Mouse (Mus musculus) midbrain, embryonic 11.5 days (tissue): Measurements from ENCODE around the gene Asb16. TPM values are rescaled to one million over a fixed set of nuclear protein-coding genes. Genes with fewer than 3 reads are reported as not detected.

Experiments used
- microRNA-seq: library from miRNA; unstranded; fragments of <30 nt; microRNA quantifications from one replicate; pipeline ENCODE4, GENCODE M21; 2017
- polyA plus RNA-seq: library from polyadenylated mRNA; unstranded; fragments of >200 nt; fragmentation: Nextera tagmentation; extraction: Ambion mirVana; gene quantifications from 2 replicates; pipeline ENCODE4 v1.2.1, GENCODE M21; 2014

The Asb16 gene
- polyA plus RNA-seq, 1 experiment from 2014 or later, result 0.08 TPM

Small RNAs within 50 kb of the gene (microRNA-seq; reads per million reads assigned to microRNA genes)
- gene Mir8101, result 0.57 reads per million

Other genes starting within 250 kb of the Asb16 start
- gene Mpp3, start 240.3 kb upstream of the Asb16 start, polyA plus RNA-seq, result 14.4 and 15.5 TPM in 2 replicates
- 0.11 and 0.19 TPM in 2 replicates for gene Cd300lg, start 227.2 kb upstream of the Asb16 start, polyA plus RNA-seq
- gene Mpp2, start 180.2 kb upstream of the Asb16 start, polyA plus RNA-seq, result 9.4 and 10.8 TPM in 2 replicates
- not detected in 2 replicates for gene Ppy, start 167.4 kb upstream of the Asb16 start, polyA plus RNA-seq
- 0.44 TPM in 1 of 2 replicates, not detected in the other for gene Pyy, start 160.9 kb upstream of the Asb16 start, polyA plus RNA-seq
- gene Nags, start 123.2 kb upstream of the Asb16 start, polyA plus RNA-seq, result not detected in 2 replicates
- gene Tmem101, start 112.3 kb upstream of the Asb16 start, polyA plus RNA-seq, result 33.5 and 35.9 TPM in 2 replicates
- gene Lsm12, start 83.4 kb upstream of the Asb16 start, polyA plus RNA-seq, result 73.5 and 74.8 TPM in 2 replicates
- 27.8 and 31.5 TPM in 2 replicates for gene G6pc3, start 79.1 kb upstream of the Asb16 start, polyA plus RNA-seq
- 25.6 and 31.9 TPM in 2 replicates for gene Hdac5, start 38.6 kb upstream of the Asb16 start, polyA plus RNA-seq
- gene BC030867, start 19.9 kb upstream of the Asb16 start, polyA plus RNA-seq, result 17.4 and 18.4 TPM in 2 replicates
- gene Tmub2, start 16.2 kb downstream of the Asb16 start, polyA plus RNA-seq, result 54.0 and 55.7 TPM in 2 replicates
- 13.3 and 15.2 TPM in 2 replicates for gene Atxn7l3, start 27.9 kb downstream of the Asb16 start, polyA plus RNA-seq
- gene Ubtf, start 51.0 kb downstream of the Asb16 start, polyA plus RNA-seq, result 84.7 and 86.1 TPM in 2 replicates
- gene Slc4a1, start 97.5 kb downstream of the Asb16 start, polyA plus RNA-seq, result 30.6 and 31.3 TPM in 2 replicates
- 42.0 and 43.0 TPM in 2 replicates for gene Rundc3a, start 124.7 kb downstream of the Asb16 start, polyA plus RNA-seq
- gene Slc25a39, start 139.2 kb downstream of the Asb16 start, polyA plus RNA-seq, result 167 and 193 TPM in 2 replicates
- gene Grn, start 161.6 kb downstream of the Asb16 start, polyA plus RNA-seq, result 36.8 and 39.3 TPM in 2 replicates
- gene Fam171a2, start 178.9 kb downstream of the Asb16 start, polyA plus RNA-seq, result 7.2 and 10.6 TPM in 2 replicates
- gene Itga2b, start 201.4 kb downstream of the Asb16 start, polyA plus RNA-seq, result 4.5 and 5.2 TPM in 2 replicates